Mouse (Mus musculus) thymus, adult 2 months (tissue): Measurements from ENCODE around the gene Pip4k2b.

Experiments
- CTCF ChIP-seq: fragments of 200-500 bp; IDR thresholded peaks from 2 replicates; pipeline ENCODE4 v1.5.1; 2012; ENCODE audit warnings: mild to moderate bottlenecking, control low read depth, low read length, moderate library complexity, borderline replicate concordance; ENCODE audit not compliant: control insufficient read depth, poor library complexity, insufficient read depth; ENCODE audit errors: extremely low read depth
- POLR2A ChIP-seq: fragments of 200-500 bp; IDR thresholded peaks from 2 replicates; pipeline ENCODE4 v1.6.1; 2012; ENCODE audit warnings: mild to moderate bottlenecking, low read length, control low read depth, moderate library complexity; ENCODE audit not compliant: control insufficient read depth, poor library complexity, insufficient read depth; ENCODE audit errors: extremely low read depth

GRCm38 (mm10) chr11:97700003-97700745 is 44.3 kb downstream of the Pip4k2b start, which contains the start of gene Pcgf2:
- TF ChIP-seq POLR2A (no peak), CTCF (no peak)
